Mouse (Mus musculus) ES-Bruce4 (cell line): ENCODE results near the gene Gm17651.

Source experiments
- CTCF ChIP-seq: IDR thresholded peaks from one replicate; pipeline ENCODE4 v1.8.1; 2011; ENCODE audit warnings: low read depth, low read length
- EP300 ChIP-seq: IDR thresholded peaks from 2 replicates; pipeline ENCODE4 v1.6.1; 2011; ENCODE audit warnings: low read depth, low read length; ENCODE audit not compliant: insufficient read depth
- POLR2A ChIP-seq: IDR thresholded peaks from one replicate; pipeline ENCODE4 v1.8.1; 2011; ENCODE audit warnings: low read length; ENCODE audit not compliant: insufficient read depth

DNA sequence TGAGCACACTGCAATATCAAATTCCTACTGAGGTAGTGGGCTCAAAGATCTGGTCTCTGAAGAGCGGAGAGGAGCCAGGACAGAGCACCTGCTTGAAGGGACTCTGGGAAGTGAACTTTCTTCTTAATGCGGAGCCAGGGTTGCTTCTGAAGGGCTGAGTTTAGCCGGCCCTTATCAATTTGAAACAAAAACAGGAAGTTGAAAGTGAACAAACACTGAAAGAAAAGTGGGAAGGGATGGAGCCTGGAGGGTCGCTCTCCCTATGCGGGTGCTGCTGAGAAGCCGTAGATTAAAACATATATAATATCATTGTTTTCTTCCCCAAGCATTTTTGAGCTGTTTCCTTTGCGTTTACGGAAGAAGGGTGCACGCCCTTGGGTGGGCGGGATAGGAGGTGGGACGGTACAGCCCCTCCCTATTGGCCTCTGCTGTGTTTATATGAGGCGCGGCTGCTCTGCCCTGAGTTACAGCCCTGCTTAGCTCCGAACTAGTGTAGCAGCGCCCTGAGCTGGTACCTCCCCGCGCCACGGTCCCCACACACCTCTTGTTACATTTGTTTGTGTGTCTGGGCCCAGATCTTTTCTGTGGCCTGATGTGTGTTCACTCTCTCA is 46.0 kb downstream of the Gm17651 start, which contains the start of gene Fmo5:
- TF ChIP-seq CTCF (no peak), POLR2A (no peak), EP300 (no peak)
